Comparison of ENCODE assay signal across 17 mouse cellular contexts in genomic region chr17:34957291-34957690, GRCm38 (mm10). TPM values are rescaled to one million over a fixed set of nuclear protein-coding genes. Genes with fewer than 3 reads are reported as not detected.
"Had no signal": no experiment of that assay in that cellular context is flagged by ENCODE, and none has a peak within 500 bp of the region (broad histone marks: within the 10 kb centered on the region; RNA-seq: fewer than 3 reads in every experiment).

No protein-coding gene starts in this region.

RNA-seq across cellular contexts. Expression of gene Gm20481, which starts 12.4 kb away (rescaled TPM):
- total RNA-seq: layer of hippocampus, adult 8-10 months; layer of hippocampus, postnatal 10 days; layer of hippocampus, postnatal 36 days; left cerebral cortex, adult 2 months; left cerebral cortex, postnatal 10 days; left cerebral cortex, postnatal 36 days; monocyte, adult 5-6 weeks had no signal
- polyA plus RNA-seq: limb, embryonic 14.5 days; liver, embryonic 11.5 days; liver, embryonic 14.5 days; lung, embryonic 14.5 days; midbrain, embryonic 13.5 days; midbrain, embryonic 16.5 days; myocyte; neural tube, embryonic 11.5 days; neural tube, embryonic 14.5 days; thymus, postnatal 0 days had no signal
